Mouse (Mus musculus) kidney, embryonic 15.5 days (tissue): Measurements from ENCODE around the gene Ephb6. TPM values are rescaled to one million over a fixed set of nuclear protein-coding genes. Genes with fewer than 3 reads are reported as not detected.

ENCODE experiments used
- ATAC-seq: fragments of 200-750 bp; cut with Nextera tagmentation; replicated peaks from 2 replicates; pipeline ENCODE4 v1.8.0; 2017; ENCODE audit warnings: moderate TSS enrichment; ENCODE audit not compliant: low FRiP score
- H3K27ac ChIP-seq: fragments of 300-500 bp; sonication (generic); 2 replicates; pipeline ENCODE4 v1.5.1; 2015; ENCODE audit warnings: mild to moderate bottlenecking, inconsistent platforms
- H3K27me3 ChIP-seq: fragments of 300-500 bp; sonication (generic); 2 replicates; pipeline ENCODE4 v1.6.1; 2015; ENCODE audit warnings: inconsistent platforms
- H3K36me3 ChIP-seq: fragments of 300-500 bp; sonication (generic); 2 replicates; pipeline ENCODE4 v1.6.1; 2015; ENCODE audit warnings: inconsistent platforms
- H3K4me1 ChIP-seq: fragments of 300-500 bp; sonication (generic); 2 replicates; pipeline ENCODE4 v1.6.1; 2015; ENCODE audit warnings: inconsistent platforms
- H3K4me2 ChIP-seq: fragments of 300-500 bp; sonication (generic); 2 replicates; pipeline ENCODE4 v1.6.1; 2015; ENCODE audit warnings: moderate library complexity, mild to moderate bottlenecking, inconsistent platforms
- H3K4me3 ChIP-seq: fragments of 300-500 bp; sonication (generic); replicated peaks from 2 replicates; pipeline ENCODE4 v1.5.1; 2015; ENCODE audit warnings: mild to moderate bottlenecking, inconsistent platforms
- H3K9ac ChIP-seq: fragments of 300-500 bp; sonication (generic); 2 replicates; pipeline ENCODE4 v1.6.1; 2015; ENCODE audit warnings: mild to moderate bottlenecking, inconsistent platforms
- H3K9me3 ChIP-seq: fragments of 300-500 bp; sonication (generic); replicated peaks from 2 replicates; pipeline ENCODE4 v1.6.1; 2016; ENCODE audit warnings: inconsistent platforms
- WGBS: fragments of 180-500 bp; shearing (Covaris S2); methylation state at CpG from one replicate; pipeline ENCODE4 v1.1.7; 2015; ENCODE audit warnings: mixed read lengths; 5-methylcytosine and 5-hydroxymethylcytosine counted together
- polyA plus RNA-seq: library from polyadenylated mRNA; unstranded; fragments of >200 nt; fragmentation: Nextera tagmentation; extraction: Ambion mirVana; gene quantifications from 2 replicates; pipeline ENCODE4 v1.2.1, GENCODE M21; 2015

The Ephb6 gene
- polyA plus RNA-seq, 1 experiment from 2014 or later: 15.0 TPM

- WGBS: 82% methylated on average over 4 of the region's 4 CpGs
- H3K9ac ChIP-seq: no peak overlapping the region
These were observed 26.3 kb downstream of the Ephb6 start for GRCm38 (mm10) chr6:41631549-41631948.

GRCm38 (mm10) chr6:41635211-41635610 is 29.9 kb downstream of the Ephb6 start:
- Histone ChIP-seq H3K36me3 (no peaks in the 10 kb centered on the region), H3K4me2 (peak overlapping the region; percentile 42), H3K4me3 (0 out of 2 replicates have a peak overlapping the region, but pooled peaks have one; percentile 38), H3K27me3 (no peaks in the 10 kb centered on the region), H3K4me1 (no peaks in the 10 kb centered on the region), H3K9me3 (no peaks in the 10 kb centered on the region), H3K27ac (no peak overlapping the region), H3K9ac (no peak overlapping the region)
- ATAC-seq: no peak
- 62% methylated on average over 1 of the region's 1 CpGs for WGBS

More at GRCm38 (mm10) chr6:41631549-41631948, 26.3 kb downstream of the Ephb6 start:
- no peaks in the 10 kb centered on the region for H3K9me3 ChIP-seq
- H3K36me3 ChIP-seq: no peaks in the 10 kb centered on the region
- H3K4me1 ChIP-seq: no peaks in the 10 kb centered on the region
- H3K4me3 ChIP-seq: no peak overlapping the region
- ATAC-seq: no peak
- no peak overlapping the region for H3K4me2 ChIP-seq
- no peak overlapping the region for H3K27ac ChIP-seq
- no peaks in the 10 kb centered on the region for H3K27me3 ChIP-seq

- Histone ChIP-seq H3K4me1 (no peaks in the 10 kb centered on the region), H3K4me2 (peak within 1 kb of the TSS; percentile 42), H3K9me3 (no peaks in the 10 kb centered on the region), H3K9ac (peak within 1 kb of the TSS; percentile 26; the same call in 1 of the 2 replicates), H3K36me3 (no peaks in the 10 kb centered on the region), H3K27ac (no peak within 1 kb of the TSS), H3K4me3 (peak within 1 kb of the TSS; percentile 38), H3K27me3 (no peaks in the 10 kb centered on the region)
- WGBS: 10% methylated on average over 5 of the region's 5 CpGs
- peak; percentile 64 for ATAC-seq
These were observed 30.9 kb downstream of the Ephb6 start, which contains the start of gene Trpv6 for GRCm38 (mm10) chr6:41636178-41636577. Gene Trpv6 (minus strand): TSS chr6:41636405.

- H3K9me3 ChIP-seq: no peaks in the 10 kb centered on the region
- no peak for ATAC-seq
- no peak overlapping the region for H3K4me3 ChIP-seq
- H3K4me2 ChIP-seq: no peak overlapping the region
- no peaks in the 10 kb centered on the region for H3K4me1 ChIP-seq
- H3K27me3 ChIP-seq: no peaks in the 10 kb centered on the region
- H3K27ac ChIP-seq: no peak overlapping the region
- no peaks in the 10 kb centered on the region for H3K36me3 ChIP-seq
- no peak overlapping the region for H3K9ac ChIP-seq
- 44% methylated on average over 1 of the region's 1 CpGs for WGBS
These were observed 32.1 kb downstream of the Ephb6 start for GRCm38 (mm10) chr6:41637393-41637792.

GRCm38 (mm10) chr6:41637927-41638506 is 32.7 kb downstream of the Ephb6 start:
- ATAC-seq: no peak
- H3K4me3 ChIP-seq: no peak overlapping the region
- H3K4me2 ChIP-seq: no peak overlapping the region
- H3K9me3 ChIP-seq: no peaks in the 10 kb centered on the region
- no peak overlapping the region for H3K9ac ChIP-seq
- H3K36me3 ChIP-seq: no peaks in the 10 kb centered on the region
- H3K27ac ChIP-seq: no peak overlapping the region
- H3K4me1 ChIP-seq: no peaks in the 10 kb centered on the region
- no peaks in the 10 kb centered on the region for H3K27me3 ChIP-seq
- 75% methylated on average over 6 of the region's 6 CpGs for WGBS

GRCm38 (mm10) chr6:41640449-41640848 is 35.2 kb downstream of the Ephb6 start:
- 63% methylated on average over 3 of the region's 3 CpGs for WGBS
- no peak overlapping the region for H3K4me3 ChIP-seq
- H3K9ac ChIP-seq: no peak overlapping the region
- H3K4me2 ChIP-seq: no peak overlapping the region
- H3K36me3 ChIP-seq: no peaks in the 10 kb centered on the region
- H3K4me1 ChIP-seq: no peaks in the 10 kb centered on the region
- no peak for ATAC-seq
- no peak overlapping the region for H3K27ac ChIP-seq
- no peaks in the 10 kb centered on the region for H3K9me3 ChIP-seq
- H3K27me3 ChIP-seq: no peaks in the 10 kb centered on the region

- Histone ChIP-seq H3K4me2 (no peak overlapping the region), H3K9ac (no peak overlapping the region), H3K4me1 (no peaks in the 10 kb centered on the region), H3K9me3 (no peaks in the 10 kb centered on the region), H3K27me3 (no peaks in the 10 kb centered on the region), H3K36me3 (no peaks in the 10 kb centered on the region), H3K27ac (no peak overlapping the region), H3K4me3 (no peak overlapping the region)
- 82% methylated on average over 6 of the region's 6 CpGs for WGBS
- no peak for ATAC-seq
These were observed 36.0 kb downstream of the Ephb6 start for GRCm38 (mm10) chr6:41641173-41641866.

GRCm38 (mm10) chr6:41642765-41643164 is 37.5 kb downstream of the Ephb6 start:
- no peaks in the 10 kb centered on the region for H3K27me3 ChIP-seq
- H3K4me3 ChIP-seq: no peak overlapping the region
- ATAC-seq: no peak
- no peak overlapping the region for H3K4me2 ChIP-seq
- no peaks in the 10 kb centered on the region for H3K9me3 ChIP-seq
- 75% methylated on average over 4 of the region's 4 CpGs for WGBS
- no peaks in the 10 kb centered on the region for H3K4me1 ChIP-seq
- no peak overlapping the region for H3K9ac ChIP-seq
- no peaks in the 10 kb centered on the region for H3K36me3 ChIP-seq
- H3K27ac ChIP-seq: no peak overlapping the region

- no peaks in the 10 kb centered on the region for H3K36me3 ChIP-seq
- no peak overlapping the region for H3K4me2 ChIP-seq
- WGBS: 84% methylated on average over 3 of the region's 3 CpGs
- H3K9ac ChIP-seq: no peak overlapping the region
- no peaks in the 10 kb centered on the region for H3K4me1 ChIP-seq
- no peak overlapping the region for H3K4me3 ChIP-seq
- H3K27me3 ChIP-seq: no peaks in the 10 kb centered on the region
- no peaks in the 10 kb centered on the region for H3K9me3 ChIP-seq
- H3K27ac ChIP-seq: no peak overlapping the region
- ATAC-seq: no peak
These were observed 37.9 kb downstream of the Ephb6 start for GRCm38 (mm10) chr6:41643227-41643626.

- no peak overlapping the region for H3K4me2 ChIP-seq
- H3K36me3 ChIP-seq: no peaks in the 10 kb centered on the region
- H3K9ac ChIP-seq: no peak overlapping the region
- H3K27ac ChIP-seq: no peak overlapping the region
- H3K9me3 ChIP-seq: no peaks in the 10 kb centered on the region
- no peak for ATAC-seq
- no peaks in the 10 kb centered on the region for H3K4me1 ChIP-seq
- no peak overlapping the region for H3K4me3 ChIP-seq
- 87% methylated on average over 3 of the region's 3 CpGs for WGBS
- no peaks in the 10 kb centered on the region for H3K27me3 ChIP-seq
These were observed 40.9 kb downstream of the Ephb6 start for GRCm38 (mm10) chr6:41646220-41646619.

GRCm38 (mm10) chr6:41646672-41647071 is 41.4 kb downstream of the Ephb6 start:
- Histone ChIP-seq H3K4me2 (no peak overlapping the region), H3K4me1 (no peaks in the 10 kb centered on the region), H3K9ac (no peak overlapping the region), H3K9me3 (no peaks in the 10 kb centered on the region), H3K36me3 (no peaks in the 10 kb centered on the region), H3K4me3 (no peak overlapping the region), H3K27me3 (no peaks in the 10 kb centered on the region), H3K27ac (no peak overlapping the region)
- no peak for ATAC-seq

GRCm38 (mm10) chr6:41653173-41653572 is 47.9 kb downstream of the Ephb6 start:
- Histone ChIP-seq H3K27me3 (no peaks in the 10 kb centered on the region), H3K27ac (no peak overlapping the region), H3K4me1 (no peaks in the 10 kb centered on the region), H3K9ac (no peak overlapping the region), H3K4me3 (no peak overlapping the region), H3K36me3 (no peaks in the 10 kb centered on the region), H3K4me2 (no peak overlapping the region), H3K9me3 (no peaks in the 10 kb centered on the region)
- WGBS: 95% methylated on average over 5 of the region's 5 CpGs
- ATAC-seq: no peak
